Mouse (Mus musculus): ENCODE data around the gene Disc1.

Disc1 gene

GRCm38 (mm10) chr8:125128305-125128704, 74.3 kb downstream of the Disc1 start:
- peak; percentile 20 to 69 for DNase-seq

- no peak for DNase-seq
Observed at GRCm38 (mm10) chr8:125130835-125131234, 76.8 kb downstream of the Disc1 start.

GRCm38 (mm10) chr8:125131265-125131664, 77.3 kb downstream of the Disc1 start:
- no peak for DNase-seq

DNA sequence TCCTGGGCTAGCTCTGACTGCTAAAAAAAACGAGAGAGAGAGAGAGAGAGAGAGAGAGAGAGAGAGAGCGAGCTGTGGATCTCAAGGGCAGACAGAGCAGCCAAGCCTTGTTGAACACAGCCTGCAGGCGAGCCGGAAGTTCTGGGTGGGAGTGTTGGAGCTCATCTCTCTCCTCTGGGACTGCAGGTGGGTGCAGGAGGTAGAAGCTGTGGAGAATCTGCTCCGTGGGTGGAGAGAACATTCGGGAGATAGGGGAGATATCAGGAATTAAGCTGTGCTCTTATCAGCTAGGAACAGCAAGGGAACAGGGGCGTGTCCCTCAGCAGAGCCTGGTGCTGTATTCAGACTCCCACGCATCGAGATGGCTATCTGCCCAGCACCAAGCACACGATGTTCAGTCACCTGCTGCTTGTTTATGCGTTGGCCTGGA, 79.7 kb downstream of the Disc1 start:
- DNase-seq = peak; percentile 51 to 57

DNA sequence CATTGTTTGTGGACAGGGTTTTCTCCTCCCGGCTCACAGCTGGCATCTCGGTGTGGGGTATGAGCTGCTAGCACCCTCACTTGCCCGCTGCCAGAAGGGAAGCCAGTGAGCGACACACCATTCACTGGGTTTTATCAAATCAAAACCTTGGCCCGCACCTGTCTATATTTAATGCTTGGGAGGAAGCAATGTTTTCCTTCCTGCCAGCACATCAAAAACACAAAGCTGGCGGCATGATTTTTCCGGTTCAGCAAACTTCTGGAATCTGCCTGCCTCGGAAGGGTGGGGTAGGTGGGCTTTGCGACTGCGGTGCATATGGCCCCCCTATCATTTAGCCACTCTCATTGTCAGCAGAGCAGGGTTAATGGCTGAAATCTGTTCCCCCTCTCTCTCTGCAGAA, 80.9 kb downstream of the Disc1 start:
- peak; percentile 22 to 35 for DNase-seq

GRCm38 (mm10) chr8:125139689-125140150, 85.7 kb downstream of the Disc1 start:
- DNase-seq = no peak

GRCm38 (mm10) chr8:125140965-125141364, 87.0 kb downstream of the Disc1 start:
- no peak for DNase-seq

DNA sequence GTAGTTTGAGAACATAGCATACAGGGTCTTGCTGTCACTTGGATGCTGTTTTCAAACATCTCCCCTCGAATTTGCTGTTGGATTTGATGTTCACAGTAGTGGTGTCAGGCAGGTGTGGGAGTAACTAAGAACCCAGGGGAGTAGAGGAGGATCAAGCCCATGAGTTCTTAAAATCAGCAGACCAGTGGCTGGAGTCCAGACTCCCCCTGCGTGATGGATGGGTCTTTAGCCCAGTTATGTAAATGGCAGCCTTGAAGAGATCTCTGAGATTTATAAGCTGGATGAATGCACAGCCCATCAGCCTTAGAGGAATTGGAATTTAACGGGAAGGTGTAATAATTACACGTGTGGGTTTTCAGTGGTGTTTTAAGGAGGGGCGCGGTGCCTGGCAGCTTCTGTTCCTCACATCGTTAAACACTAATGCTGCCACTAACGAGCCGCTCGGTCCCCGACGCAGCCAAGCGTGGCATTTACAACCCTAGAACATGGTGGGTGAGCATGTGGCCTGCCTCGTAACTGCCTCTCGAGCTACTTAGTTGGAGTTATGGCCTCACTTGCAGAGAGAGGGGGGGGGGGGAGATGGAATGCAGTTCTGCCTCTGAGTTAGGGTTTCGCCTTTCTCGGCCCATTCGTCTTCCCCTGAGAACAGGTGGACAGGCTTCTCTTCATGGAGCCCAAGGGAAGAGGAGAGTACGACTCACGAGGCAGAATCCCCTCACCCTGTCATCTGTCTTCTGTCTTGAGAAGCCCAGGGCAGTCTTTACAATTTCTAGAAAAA, 103.1 kb downstream of the Disc1 start:
- peak; percentile 47 for DNase-seq

- peak in 1 of 2 experiments; percentile 50 for DNase-seq
Observed at GRCm38 (mm10) chr8:125157641-125158005, 103.6 kb downstream of the Disc1 start.

GRCm38 (mm10) chr8:125159387-125159786, 105.4 kb downstream of the Disc1 start:
- DNase-seq = no peak

DNA sequence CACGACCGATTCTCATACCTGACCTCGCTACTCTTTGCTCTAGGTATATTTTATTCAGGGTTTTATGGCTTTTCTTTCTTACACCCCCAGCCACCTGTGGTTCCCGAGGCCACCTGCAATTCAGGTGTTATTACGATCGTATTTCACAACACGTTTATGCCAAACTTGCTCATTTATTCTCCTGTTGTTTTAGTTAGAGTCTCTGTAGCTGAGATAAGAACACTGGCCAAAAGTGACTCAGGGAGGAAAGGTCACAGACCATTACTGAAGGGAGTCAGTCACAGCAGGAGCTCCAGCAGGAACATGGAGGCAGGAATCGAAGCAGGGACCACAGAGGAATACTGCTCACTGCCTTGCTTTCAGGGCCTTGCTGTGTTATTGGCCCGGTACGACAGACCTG, 109.5 kb downstream of the Disc1 start:
- DNase-seq = no peak

GRCm38 (mm10) chr8:125163906-125164305, 109.9 kb downstream of the Disc1 start:
- DNase-seq = no peak

DNA sequence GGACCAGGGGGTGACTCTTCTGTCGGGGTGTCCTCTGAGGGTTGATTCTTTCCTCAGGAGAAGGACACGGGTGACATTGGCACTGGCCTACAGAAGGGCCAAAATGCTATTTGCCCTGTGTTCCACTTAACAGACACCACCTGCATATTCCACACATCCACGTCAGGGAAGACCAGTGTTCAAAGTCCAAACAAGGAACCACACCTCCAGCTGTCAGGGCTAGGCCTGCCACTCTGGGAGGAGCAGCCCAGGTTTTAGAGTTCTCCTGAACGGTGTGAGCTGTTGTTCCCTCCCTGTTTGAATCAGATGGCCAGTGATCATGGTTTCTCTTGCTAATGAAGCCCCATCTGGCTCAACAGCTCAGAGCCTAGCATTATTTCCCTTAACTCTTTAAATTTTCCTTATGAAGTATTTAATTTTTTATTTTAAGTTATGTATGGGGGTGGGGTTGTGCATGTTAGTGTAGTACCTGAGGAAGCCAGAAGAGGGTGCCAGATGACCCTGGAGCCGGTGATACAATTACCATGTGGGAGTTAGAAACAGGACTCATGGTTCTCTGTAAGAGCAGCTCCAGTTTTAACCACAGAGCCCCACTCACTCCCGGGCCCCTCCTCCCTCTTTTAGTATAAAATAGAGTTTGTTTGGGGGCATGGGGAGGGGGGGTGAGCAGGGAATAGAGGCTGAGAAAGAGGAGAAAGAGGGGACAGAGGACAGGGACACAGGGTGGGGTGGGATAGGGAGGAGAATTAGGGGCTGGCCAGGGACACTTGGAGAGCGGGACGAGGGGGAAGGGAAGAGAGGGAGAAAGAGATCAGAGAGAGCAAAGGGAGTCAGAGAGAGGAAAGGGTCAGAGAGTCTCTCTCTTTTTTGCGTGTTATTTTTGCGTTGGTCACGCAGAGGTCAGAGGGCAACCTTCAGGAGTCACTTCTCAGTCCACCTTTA, 111.8 kb downstream of the Disc1 start:
- peak; percentile 42 to 73 for DNase-seq

DNA sequence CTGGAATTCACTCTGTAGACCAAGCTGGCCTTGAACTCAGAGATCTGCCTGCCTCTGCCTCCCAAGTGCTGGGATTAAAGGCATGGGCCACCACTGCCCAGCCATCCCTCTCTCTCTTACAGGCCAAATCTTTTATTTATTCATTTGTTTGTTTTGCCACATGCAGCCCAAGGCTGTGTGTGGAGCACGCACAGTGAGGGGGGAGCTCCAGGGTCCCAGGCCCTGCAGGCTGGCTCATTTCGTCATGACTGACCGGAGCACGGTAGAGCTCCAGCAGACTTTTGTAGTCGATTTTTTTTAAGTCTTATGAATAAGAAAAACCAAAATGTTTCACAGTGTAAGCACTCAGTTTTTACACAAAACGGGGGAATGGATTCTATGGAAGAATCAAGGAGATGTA, 112.5 kb downstream of the Disc1 start:
- no peak for DNase-seq

DNA sequence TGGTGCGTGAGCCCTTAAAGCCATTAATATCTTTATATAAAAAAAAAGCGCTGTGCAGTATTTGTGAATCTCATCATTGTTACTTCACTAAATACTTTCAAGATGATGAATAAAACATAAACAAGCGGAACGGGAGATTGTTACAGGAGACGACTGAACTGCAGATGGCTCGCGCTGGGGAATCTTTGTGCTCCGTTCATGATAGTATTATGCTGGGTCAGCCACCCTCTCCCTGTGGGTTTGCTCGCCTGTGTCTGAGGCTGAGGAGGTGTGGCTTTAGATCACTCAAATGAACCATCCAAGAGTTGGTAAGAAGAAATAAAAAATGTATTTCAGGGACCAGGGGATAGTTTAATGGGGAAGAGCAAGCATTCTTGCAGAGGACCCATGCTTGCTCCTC, 113.0 kb downstream of the Disc1 start:
- no peak for DNase-seq

DNA sequence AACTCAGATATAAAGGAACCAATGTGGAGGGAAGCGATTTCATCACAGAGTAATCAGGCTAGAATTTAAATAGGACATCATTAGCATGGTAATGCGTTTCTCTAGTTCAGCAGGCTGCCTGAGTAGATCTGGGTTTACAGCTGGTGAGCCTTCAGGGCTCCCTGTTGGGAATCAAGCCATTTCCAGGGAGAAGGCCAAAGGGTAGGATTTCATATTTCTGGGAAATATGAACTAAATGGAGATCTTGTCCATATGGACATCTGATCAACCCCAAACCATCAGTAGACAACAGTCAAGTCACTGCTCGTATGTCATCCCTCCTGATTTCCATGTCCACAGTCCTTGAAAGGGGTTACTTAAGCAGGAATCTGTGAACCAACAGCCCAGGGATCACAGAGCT, 115.6 kb downstream of the Disc1 start:
- DNase-seq = no peak

- DNase-seq = no peak
Observed at GRCm38 (mm10) chr8:125171531-125171930, 117.5 kb downstream of the Disc1 start.

GRCm38 (mm10) chr8:125174237-125174636, 120.2 kb downstream of the Disc1 start:
- peak; percentile 65 to 66 for DNase-seq

DNA sequence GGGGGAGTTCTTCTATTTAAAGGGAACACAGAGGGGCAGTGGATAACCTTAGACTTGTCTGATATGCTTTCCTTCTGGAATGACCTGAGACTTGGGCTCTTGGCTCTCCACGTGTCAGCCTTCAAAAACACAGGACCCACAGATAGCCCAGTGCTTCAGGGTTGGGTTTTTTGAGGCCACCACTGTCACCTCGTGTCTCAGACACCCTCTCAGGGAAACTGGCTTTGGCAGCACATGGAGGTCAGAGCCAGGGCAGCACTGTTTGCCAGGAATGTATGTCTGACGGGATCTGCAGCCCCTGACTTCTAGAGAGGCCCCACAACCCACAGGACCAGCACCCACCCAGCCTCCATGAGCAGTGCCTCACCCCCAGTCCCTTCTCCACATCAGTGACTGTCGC, 120.9 kb downstream of the Disc1 start:
- DNase-seq = no peak

DNA sequence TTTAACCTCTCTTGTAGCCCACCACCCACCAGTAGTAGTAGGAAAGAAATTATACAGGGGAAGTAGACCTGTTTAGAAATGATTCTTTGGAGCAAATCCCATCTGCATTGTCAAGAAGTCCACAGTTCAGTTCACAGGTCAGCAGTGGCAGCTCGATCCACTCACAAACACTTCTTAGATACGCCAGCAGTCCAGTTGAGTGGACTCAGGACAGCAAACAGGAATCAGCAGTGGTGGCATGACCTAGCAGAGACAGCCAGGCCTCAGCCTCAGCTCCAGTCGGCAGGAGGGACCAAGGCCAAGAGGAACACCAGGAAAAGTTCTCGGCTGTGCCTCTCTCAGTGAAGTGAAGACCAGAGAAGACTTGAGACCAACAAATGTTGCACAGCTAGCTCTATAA, 121.7 kb downstream of the Disc1 start:
- DNase-seq = no peak

DNA sequence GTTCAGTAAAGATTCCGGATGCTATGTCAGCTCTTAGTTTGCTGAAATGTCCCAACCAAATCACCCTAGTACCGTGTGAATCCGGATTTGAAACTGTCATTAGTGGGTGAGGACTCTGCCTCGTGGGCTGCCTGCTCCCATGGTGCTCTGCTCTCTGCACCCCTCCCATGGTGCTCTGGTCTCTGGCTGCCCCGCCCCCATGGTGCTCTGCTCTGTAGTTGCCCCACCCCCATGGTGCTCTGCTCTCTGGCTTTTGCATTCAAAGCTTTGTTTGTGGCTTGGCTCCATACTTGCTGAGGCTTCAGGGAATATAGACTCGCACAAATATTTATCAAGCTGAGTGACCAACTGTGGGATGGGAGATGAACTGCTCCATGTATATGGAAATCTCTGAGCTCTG, 123.1 kb downstream of the Disc1 start:
- DNase-seq = no peak

GRCm38 (mm10) chr8:125177958-125178357, 124.0 kb downstream of the Disc1 start:
- DNase-seq = no peak

DNA sequence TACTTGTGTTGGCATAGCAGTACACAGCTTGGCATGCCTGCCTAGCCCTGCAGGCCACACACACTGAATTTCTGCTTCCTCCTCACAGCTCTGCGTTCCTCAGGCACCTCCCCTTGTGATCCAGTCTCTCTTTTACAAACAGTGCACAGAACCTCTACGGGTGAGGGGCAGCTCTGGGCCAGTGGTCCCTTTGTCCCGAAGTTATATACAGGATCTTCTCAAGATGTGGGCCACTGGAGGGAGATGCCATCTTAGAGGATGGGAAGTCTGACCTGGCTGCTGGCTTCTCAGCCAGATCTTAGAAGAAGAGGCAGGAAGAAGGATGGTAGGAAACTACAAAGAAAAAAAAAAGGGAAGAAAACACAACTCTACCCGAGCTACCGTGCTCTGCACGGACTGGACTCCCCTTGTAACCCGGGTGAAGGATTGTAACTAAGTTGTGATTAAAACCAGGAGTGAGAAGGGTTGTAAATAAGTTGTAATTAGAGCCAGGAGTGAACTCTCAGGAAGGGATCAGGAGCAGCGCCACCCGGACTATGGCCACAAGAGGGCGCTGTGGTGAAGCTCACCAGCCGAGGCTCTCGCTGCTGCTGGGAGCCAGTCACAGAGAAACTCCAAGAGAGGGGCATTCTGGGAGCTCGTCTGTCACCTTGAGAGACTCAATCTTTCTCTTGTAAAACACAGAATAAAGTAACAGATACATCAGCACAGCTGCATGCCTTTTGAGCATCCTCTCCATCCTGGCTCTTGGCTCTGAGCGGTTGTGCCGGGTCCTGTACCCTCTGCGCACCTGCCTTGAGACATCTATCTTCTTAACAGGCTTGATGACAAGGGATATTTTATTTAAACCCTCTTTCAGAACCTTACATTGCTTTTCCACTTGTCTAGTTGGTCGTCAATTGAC, 129.8 kb downstream of the Disc1 start:
- peak; percentile 78 to 94 for DNase-seq

Measured in kidney, postnatal 36 days (tissue).